24 mouse cellular contexts compared by ENCODE assay signal in the genomic region with DNA sequence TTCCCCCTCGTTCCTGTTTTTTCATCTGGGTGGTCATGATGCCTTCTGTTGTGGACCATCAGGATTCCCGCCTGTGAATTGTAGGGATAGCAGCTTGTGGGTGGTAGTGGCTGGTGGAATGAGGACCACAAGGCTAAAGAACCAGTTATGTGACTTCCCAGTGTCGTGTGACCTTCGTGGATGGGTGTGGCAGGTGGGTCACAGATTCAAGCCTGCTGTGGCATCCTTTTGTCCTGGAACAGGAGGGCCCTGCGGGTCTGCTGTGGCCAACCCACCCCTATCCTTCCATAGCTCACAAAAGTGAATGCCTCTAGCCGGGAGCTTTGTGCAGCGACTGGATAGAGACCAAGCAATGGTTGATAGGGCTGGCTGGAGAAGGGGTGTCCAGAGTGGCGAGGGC. TPM values are rescaled to one million over a fixed set of nuclear protein-coding genes. Genes with fewer than 3 reads are reported as not detected.
"Had no signal": no experiment of that assay in that cellular context is flagged by ENCODE, and none has a peak within 500 bp of the region (broad histone marks: within the 10 kb centered on the region; RNA-seq: fewer than 3 reads in every experiment).

No protein-coding gene starts in this region.

- H3K27ac ChIP-seq: neural tube, embryonic 15.5 days; stomach, embryonic 15.5 days; stomach, postnatal 0 days had no signal

- H3K9ac ChIP-seq: neural tube, embryonic 15.5 days; stomach, embryonic 15.5 days had no signal

- H3K9me3 ChIP-seq: neural tube, embryonic 15.5 days; stomach, embryonic 15.5 days had no signal

- H3K4me3 ChIP-seq: neural tube, embryonic 15.5 days; stomach, embryonic 15.5 days had no signal

- H3K4me1 ChIP-seq: stomach, embryonic 15.5 days had no signal

- H3K27me3 ChIP-seq: neural tube, embryonic 15.5 days; stomach, embryonic 15.5 days had no signal

- H3K4me2 ChIP-seq: neural tube, embryonic 15.5 days; stomach, embryonic 15.5 days had no signal

- DNase-seq: retina, postnatal 1 day; right cerebral cortex, adult 18-20 months; right cerebral cortex, postnatal 14 days; right cerebral cortex, postnatal 25 days; right cerebral cortex, postnatal 4 days; spleen, adult 18-20 months; thymus, adult 18-20 months; thymus, adult 2 months; thymus, postnatal 14 days; thymus, postnatal 25 days; thymus, postnatal 36 days; thymus, postnatal 4 days had no signal

RNA-seq across cellular contexts. Expression of a gene that starts 38.5 kb away (rescaled TPM):
- total RNA-seq: neutrophil, adult 5-6 weeks had no signal

RNA-seq across cellular contexts. Expression of a gene that starts 41.9 kb away (rescaled TPM):
- total RNA-seq: neutrophil, adult 5-6 weeks had no signal
- polyA plus RNA-seq: small intestine, adult 2 months; spleen, adult 2 months; stomach, embryonic 14.5 days; testis, adult 2 months; thymus, adult 2 months had no signal

RNA-seq across cellular contexts. Expression of a gene that starts 42.7 kb away (rescaled TPM):
- total RNA-seq: neutrophil, adult 5-6 weeks had no signal
- polyA plus RNA-seq: neural tube, embryonic 14.5 days; neural tube, embryonic 15.5 days; small intestine, adult 2 months; spleen, adult 2 months; stomach, embryonic 14.5 days; stomach, embryonic 15.5 days; stomach, embryonic 16.5 days; stomach, postnatal 0 days; testis, adult 2 months; thymus, adult 2 months; thymus, postnatal 0 days; urinary bladder, adult 2 months had no signal
